Mouse (Mus musculus) embryo, embryonic 9.5 days (tissue): Measurements from ENCODE around the gene Glt1d1.

Experiments used
- DNase-seq: peaks from one replicate; pipeline ENCODE4 v3.0.0-alpha.2; 2017; ENCODE audit errors: extremely low spot score

Gene Glt1d1

GRCm38 (mm10) chr5:127632167-127633145, at the start of gene Glt1d1, which contains the start of gene Slc15a4:
Glt1d1 (plus strand) TSS chr5:127632262.
Slc15a4 (minus strand) TSS chr5:127632897.
- peak; percentile 72 for DNase-seq

GRCm38 (mm10) chr5:127583658-127584057, 48.4 kb upstream of the Glt1d1 start:
- DNase-seq = no peak

DNA sequence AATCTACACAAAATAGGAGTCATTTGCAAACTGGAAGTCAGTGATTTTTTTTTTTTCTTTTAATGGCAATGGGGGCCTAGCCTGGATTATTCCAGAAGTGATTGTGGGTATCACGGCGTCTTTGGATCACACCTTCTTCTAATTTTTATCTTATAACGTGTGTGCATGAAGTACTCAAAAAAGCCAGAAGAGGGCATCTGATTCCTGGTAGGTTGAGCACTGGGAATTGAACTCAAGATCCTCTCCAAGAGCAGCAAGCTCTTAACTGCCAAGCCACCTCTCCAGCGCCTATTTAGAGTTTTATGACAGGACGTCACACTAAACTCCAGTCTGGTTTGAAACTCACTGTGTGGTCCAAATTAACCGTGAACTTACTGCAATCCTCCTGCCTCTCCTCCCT, 44.2 kb upstream of the Glt1d1 start:
- no peak for DNase-seq

DNA sequence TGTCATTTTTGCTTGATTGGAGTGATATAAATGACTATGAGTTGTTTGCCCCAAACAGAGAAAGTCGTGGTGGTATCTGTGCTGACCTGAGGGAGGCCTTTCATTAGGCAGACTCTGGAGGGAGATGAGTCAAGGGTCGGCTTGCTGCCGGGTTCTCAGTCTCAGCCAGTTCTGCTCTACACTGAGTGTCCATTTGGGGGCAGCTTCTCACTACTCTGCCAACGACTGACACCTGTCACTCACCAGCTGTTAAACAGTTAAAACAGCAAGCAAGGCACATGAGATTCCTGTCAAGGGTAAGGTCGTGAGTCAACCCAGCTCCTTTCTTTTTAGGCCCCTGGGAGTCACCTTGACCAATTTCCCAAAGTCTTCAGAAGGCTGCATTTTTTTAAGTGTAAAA, 39.7 kb upstream of the Glt1d1 start:
- DNase-seq = no peak

DNA sequence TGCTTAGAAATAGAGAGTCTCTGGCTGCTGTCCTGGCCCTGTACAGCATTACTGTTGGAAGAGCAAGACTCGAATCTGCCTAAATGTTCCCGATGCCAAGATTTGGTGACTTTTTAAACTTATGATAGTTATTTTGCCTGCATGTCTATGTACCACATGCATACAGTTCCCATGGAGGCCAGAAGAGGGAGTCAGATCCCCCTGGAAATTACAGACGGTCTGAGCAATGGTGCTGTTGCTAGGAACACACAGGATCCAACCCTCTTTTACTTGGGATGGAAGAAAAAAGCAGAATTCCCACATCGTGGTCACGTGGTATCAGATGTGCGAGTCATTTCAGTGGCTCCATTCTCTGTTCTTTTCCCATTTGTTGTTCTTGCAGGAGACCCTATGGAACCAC, 39.2 kb upstream of the Glt1d1 start:
- DNase-seq = no peak

- no peak for DNase-seq
Measured at GRCm38 (mm10) chr5:127595676-127596075, 36.4 kb upstream of the Glt1d1 start.

- no peak for DNase-seq
Measured at GRCm38 (mm10) chr5:127596862-127597261, 35.2 kb upstream of the Glt1d1 start.

- no peak for DNase-seq
Measured at GRCm38 (mm10) chr5:127602996-127603395, 29.1 kb upstream of the Glt1d1 start.

DNA sequence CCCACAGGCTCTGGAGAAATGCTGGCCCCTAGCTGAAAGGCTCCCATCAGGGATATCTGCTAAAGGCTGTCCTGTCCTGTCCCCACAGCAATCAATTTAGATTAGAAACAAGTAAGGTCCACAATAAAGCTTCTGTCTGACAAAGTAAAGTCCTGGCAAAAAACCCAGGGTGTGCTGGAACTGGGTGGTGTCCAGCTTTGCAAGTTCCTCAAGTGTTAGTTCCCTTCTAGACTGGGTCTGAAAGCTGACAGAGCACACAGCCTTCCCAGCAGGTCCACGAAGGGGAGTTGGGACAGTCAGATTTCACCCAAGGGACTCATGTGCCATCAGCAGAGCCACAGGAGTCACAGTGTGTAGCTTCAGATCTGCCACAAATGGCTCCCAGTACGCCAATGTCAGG, 24.6 kb upstream of the Glt1d1 start:
- DNase-seq = no peak

GRCm38 (mm10) chr5:127609191-127609714, 22.8 kb upstream of the Glt1d1 start:
- no peak for DNase-seq

DNA sequence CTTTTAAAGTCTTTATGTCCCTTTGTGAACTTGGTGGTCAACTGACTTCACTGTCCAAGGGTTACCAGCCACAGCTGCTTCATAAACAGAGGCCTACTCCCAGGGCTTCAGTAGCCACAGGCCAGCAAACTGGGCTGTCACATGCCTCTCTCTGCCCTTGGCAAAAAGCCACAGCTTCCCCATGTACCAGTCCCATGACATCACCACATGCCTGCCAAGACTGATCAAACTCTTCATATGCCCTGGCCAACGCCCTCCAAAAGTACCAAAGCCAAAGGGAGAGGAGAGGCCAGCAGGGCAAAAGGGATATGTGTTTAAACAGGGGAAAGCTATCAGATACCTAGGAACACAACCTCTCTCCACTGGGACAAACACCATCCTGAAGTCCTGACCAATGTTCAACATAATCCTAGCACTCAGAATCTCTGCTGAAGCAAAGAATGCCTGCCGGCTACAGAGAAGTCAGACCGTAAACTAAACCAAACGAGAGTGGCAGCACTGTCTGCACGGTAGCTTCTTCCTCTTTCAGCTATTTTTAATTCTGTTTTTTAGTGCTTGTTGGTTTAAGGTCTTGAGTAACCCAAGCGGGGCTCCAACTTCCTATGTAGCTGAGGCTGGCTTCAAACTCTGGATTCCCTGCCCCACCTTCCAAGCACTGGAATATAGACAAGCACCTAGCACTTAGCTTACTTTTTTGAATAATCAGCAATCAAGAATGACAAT, 21.1 kb upstream of the Glt1d1 start:
- no peak for DNase-seq

- no peak for DNase-seq
Measured at GRCm38 (mm10) chr5:127611881-127612280, 20.2 kb upstream of the Glt1d1 start.

GRCm38 (mm10) chr5:127612397-127612796, 19.7 kb upstream of the Glt1d1 start:
- DNase-seq = no peak

- no peak for DNase-seq
Measured at GRCm38 (mm10) chr5:127615459-127615858, 16.6 kb upstream of the Glt1d1 start.

DNA sequence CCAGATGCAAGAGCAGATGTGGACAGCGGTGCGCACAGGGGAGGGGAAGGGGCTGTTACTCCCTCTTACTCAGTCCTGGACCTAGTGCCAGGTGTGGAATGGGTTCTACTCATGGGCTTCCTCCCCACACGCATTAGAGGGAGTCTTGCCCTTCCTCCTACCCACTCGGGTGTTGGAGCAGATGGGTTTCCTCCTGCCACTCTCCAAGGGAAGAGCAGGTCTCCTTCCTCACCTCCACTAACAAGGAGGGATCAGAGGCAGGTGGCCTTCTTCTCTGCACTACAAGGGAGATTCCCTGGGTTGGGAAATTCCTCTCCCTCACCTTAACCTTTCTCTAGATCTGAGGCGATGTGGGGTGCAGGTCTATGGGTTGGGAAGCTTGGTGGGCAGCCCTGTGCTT, 15.9 kb upstream of the Glt1d1 start:
- no peak for DNase-seq

DNA sequence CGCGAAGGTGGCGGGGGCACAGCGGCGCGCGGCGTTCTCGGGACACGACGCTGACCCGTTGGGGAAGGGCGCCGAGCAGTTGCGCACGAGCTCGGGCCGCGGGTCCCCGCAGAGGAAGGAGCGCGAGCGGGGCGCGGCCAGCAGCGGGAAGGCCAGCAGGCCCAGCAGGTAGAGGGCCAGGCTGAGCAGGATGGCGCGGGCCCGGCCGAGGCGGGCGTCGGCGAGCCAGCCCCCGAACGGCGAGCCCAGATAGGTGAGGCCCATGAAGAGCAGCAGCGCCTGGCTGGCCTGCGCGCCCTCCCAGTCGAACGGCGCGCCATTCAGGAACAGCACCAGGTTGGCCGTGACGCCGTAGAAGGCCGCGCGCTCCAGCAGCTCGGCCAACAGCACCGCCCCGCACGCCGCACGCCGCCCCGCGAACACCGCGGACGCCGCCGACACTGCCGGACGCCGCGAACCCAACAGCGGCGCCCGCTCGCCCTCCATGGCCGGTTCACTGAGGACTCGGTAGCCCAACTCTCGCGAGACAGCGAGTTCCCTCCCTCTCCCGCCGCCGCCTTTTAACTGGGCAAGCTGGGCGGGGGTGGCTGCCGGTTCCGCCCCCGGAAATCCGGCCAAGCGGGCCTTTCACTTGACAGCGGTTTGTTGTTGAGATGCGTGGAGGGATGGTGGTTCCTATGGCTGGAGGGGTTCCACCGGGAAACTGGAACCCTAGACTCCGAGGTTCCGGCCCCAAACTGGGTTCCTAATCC, 15.0 kb upstream of the Glt1d1 start:
- peak; percentile 96 for DNase-seq

DNA sequence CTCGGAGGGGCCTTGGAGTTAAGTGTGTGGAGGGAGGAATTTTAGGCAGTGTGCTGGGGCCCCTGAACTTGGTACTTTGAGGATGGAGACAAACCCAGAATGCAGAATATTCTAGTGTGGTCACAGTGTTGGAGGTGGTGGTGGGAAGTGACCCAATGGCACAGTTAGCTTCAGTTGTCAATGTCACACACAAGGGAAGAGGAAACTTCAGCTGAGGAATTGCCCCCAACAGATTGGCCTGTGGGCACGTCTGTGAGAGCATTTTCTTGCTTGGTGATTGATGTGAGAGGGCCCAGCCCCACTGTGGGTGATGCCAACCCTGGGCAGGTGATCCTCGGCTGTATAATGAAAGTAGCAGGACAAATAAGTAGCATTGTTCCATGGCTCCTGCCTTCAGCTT, 13.2 kb upstream of the Glt1d1 start:
- DNase-seq = no peak

- DNase-seq = no peak
Measured at GRCm38 (mm10) chr5:127620371-127620770, 11.7 kb upstream of the Glt1d1 start.

DNA sequence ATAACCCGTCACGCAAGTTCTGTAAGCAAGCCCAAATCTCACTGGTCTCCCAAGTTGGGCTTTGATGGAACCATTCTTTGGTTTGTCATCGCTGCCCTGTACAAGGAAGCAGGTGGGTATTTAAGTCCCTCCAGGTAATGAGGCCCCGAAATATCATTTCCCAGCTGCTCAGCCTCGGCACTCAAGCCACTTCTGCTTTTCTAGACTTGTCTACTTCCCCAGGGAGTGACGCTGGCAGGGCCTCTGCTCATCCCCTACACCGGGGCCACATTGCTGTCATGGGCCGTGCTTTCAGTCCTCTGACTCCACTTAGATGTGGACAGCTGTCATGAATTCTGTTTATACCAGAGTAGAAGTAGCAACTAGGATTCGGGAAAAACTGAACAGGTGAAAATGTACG, 11.0 kb upstream of the Glt1d1 start:
- no peak for DNase-seq

GRCm38 (mm10) chr5:127624427-127625213, 7.4 kb upstream of the Glt1d1 start:
- DNase-seq = no peak

DNA sequence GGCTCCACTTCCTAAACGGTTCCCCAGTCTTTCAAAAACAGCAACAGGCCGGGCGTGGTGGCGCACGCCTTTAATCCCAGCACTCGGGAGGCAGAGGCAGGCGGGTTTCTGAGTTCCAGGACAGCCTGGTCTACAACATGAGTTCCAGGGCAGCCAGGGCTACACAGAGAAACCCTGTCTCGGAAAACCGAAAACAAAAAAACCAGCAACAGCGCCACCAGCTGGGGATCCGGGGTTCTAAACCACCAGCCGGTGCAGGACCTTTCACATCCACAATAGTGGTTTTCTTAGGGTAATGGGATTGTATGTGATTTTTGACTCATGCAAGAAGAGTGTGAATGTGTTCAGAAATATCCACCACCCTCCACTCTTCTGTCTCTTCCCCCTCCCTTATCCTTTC, 4.8 kb upstream of the Glt1d1 start:
- no peak for DNase-seq
